Mouse (Mus musculus) left cerebral cortex, adult 18-20 months (tissue): Measurements from ENCODE around the gene Spata31d1c. TPM values are rescaled to one million over a fixed set of nuclear protein-coding genes. Genes with fewer than 3 reads are reported as not detected.

Experiments used
- DNase-seq, 2 experiments: peaks; one replicate each; pipeline ENCODE4 v3.0.0; 2021 to 2022; ENCODE audit warnings: low spot score in 2 of 2, mixed read lengths in 1 of 2
- long read RNA-seq, 2 experiments: library from polyadenylated mRNA; stranded (forward); transcript quantifications; one replicate each; pipeline ENCODE4 v2.0.0; 2021
- total RNA-seq, 2 experiments: library from RNA; stranded (reverse); gene quantifications; 2 replicates each; pipeline ENCODE4 v1.2.3; 2021

Gene Spata31d1c
- total RNA-seq = not detected
- long read RNA-seq, experiment 1 = 0 reads
- long read RNA-seq, experiment 2 = 0 reads

GRCm38 (mm10) chr13:65032758-65033157 lies at the start of gene Spata31d1c:
Gene Spata31d1c, plus strand, starts transcription at chr13:65033058.
- no peak for DNase-seq

- no peak for DNase-seq
Measured at GRCm38 (mm10) chr13:64988828-64989227, 44.0 kb upstream of the Spata31d1c start.

- DNase-seq = no peak
Measured at GRCm38 (mm10) chr13:65005414-65005813, 27.4 kb upstream of the Spata31d1c start.

- DNase-seq = no peak
Measured at GRCm38 (mm10) chr13:65006760-65007159, 26.1 kb upstream of the Spata31d1c start.

GRCm38 (mm10) chr13:65007971-65008370 lies 24.9 kb upstream of the Spata31d1c start:
- DNase-seq = no peak

- DNase-seq = no peak
Measured at GRCm38 (mm10) chr13:65011052-65011738, 21.7 kb upstream of the Spata31d1c start.

GRCm38 (mm10) chr13:65035057-65035456 lies 2.2 kb downstream of the Spata31d1c start:
- DNase-seq = no peak

- no peak for DNase-seq
Measured at GRCm38 (mm10) chr13:65052660-65053059, 19.8 kb downstream of the Spata31d1c start, which contains the start of gene Prss47. Gene Prss47, minus strand, starts transcription at chr13:65052760.

GRCm38 (mm10) chr13:65069969-65070368 lies 37.1 kb downstream of the Spata31d1c start:
- no peak for DNase-seq

Other genes starting within 250 kb of the Spata31d1c start
- 1 to 10 TPM; 4.3 to 5.0 TPM for gene Cntnap3, start 129.1 kb upstream of the Spata31d1c start, total RNA-seq
- not detected for gene Spata31, start 115.7 kb upstream of the Spata31d1c start, total RNA-seq
- gene Prss47, start 19.7 kb downstream of the Spata31d1c start, total RNA-seq = not detected
- gene Mfsd14b, start 79.9 kb downstream of the Spata31d1c start, total RNA-seq = 10 to 100 TPM; 43.2 to 48.0 TPM
- gene Olfr465-ps1, start 105.0 kb downstream of the Spata31d1c start, total RNA-seq = not detected
- not detected for gene Olfr466, start 117.2 kb downstream of the Spata31d1c start, total RNA-seq
- not detected for gene Nlrp4f, start 172.9 kb downstream of the Spata31d1c start, total RNA-seq
- gene Gm10775, start 226.5 kb downstream of the Spata31d1c start, total RNA-seq = under 1 TPM; 0.28 to 0.42 TPM
- 10 to 100 TPM; 59.7 to 67.9 TPM for gene Zfp369, start 245.8 kb downstream of the Spata31d1c start, total RNA-seq